Mouse (Mus musculus) cerebellum, adult 2 months (tissue): ENCODE data around the gene Dhx29.

Experiments
- CTCF ChIP-seq: fragments of 200-500 bp; IDR thresholded peaks from 2 replicates; pipeline ENCODE4 v1.5.1; 2011; ENCODE audit warnings: low read depth, mild to moderate bottlenecking, control low read depth, low read length, moderate library complexity, borderline replicate concordance; ENCODE audit not compliant: insufficient read depth
- POLR2A ChIP-seq: fragments of 200-500 bp; IDR thresholded peaks from 2 replicates; pipeline ENCODE4 v1.6.1; 2011; ENCODE audit warnings: low read length, control low read depth, borderline replicate concordance; ENCODE audit not compliant: insufficient read depth

DNA sequence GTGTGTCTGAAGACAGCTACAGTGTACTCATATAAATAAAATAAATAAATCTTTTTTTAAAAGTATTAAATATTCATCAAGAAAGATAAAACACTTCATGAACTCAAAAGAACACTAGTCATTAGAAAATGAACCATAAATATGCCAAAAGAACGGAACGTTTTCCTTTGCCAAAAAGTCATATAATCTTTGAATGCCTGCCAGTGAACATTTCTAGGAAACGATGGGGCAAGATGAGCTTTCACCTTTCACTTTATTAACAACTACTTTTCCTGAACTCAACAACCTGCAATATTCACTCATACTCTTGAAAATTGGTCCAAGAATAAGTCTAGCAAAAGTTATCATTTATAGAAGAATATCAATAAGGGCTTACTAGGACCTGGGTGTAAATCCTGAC, 25.1 kb upstream of the Dhx29 start:
- TF ChIP-seq POLR2A (no peak), CTCF (no peak)
